Mouse (Mus musculus) ES-E14 (cell line): ENCODE results near the gene Fgf11. TPM values are rescaled to one million over a fixed set of nuclear protein-coding genes. Genes with fewer than 3 reads are reported as not detected.

ENCODE experiments used
- DNase-seq: peaks from one replicate; pipeline ENCODE4 v3.0.0-alpha.2; 2013; ENCODE audit warnings: low read depth, low spot score
- H3K27ac ChIP-seq: 2 replicates; pipeline ENCODE4 v1.5.1; 2012; ENCODE audit warnings: low read depth, mild to moderate bottlenecking, low read length, moderate library complexity, mixed read lengths; ENCODE audit not compliant: poor library complexity, insufficient read depth, severe bottlenecking
- H3K36me3 ChIP-seq: 2 replicates; pipeline ENCODE4 v1.6.1; 2012; ENCODE audit warnings: mild to moderate bottlenecking, low read length, moderate library complexity, mixed read lengths; ENCODE audit not compliant: control insufficient read depth, poor library complexity, insufficient read depth, severe bottlenecking
- H3K4me1 ChIP-seq, 2 experiments: fragments of 150-350 bp in 1 of 2; sonication (generic) in 1 of 2; 2 replicates each; pipeline ENCODE4 v1.6.1; 2012; ENCODE audit warnings: low read length in 2 of 2, mild to moderate bottlenecking in 1 of 2, mixed read lengths in 1 of 2; ENCODE audit not compliant: control insufficient read depth in 2 of 2, insufficient read depth in 2 of 2, poor library complexity in 1 of 2
- H3K4me3 ChIP-seq, 2 experiments: fragments of 150-350 bp in 1 of 2; sonication (generic) in 1 of 2; 2 replicates each; pipeline ENCODE4 v1.5.1; 2012; ENCODE audit warnings: low read length in 2 of 2, low read depth in 1 of 2, mild to moderate bottlenecking in 1 of 2, mixed read lengths in 1 of 2; ENCODE audit not compliant: insufficient read depth in 1 of 2, poor library complexity in 1 of 2, severe bottlenecking in 1 of 2
- H3K9ac ChIP-seq: 2 replicates; pipeline ENCODE4 v1.6.1; 2012; ENCODE audit warnings: low read depth, mild to moderate bottlenecking, low read length, mixed read lengths; ENCODE audit not compliant: poor library complexity, insufficient read depth, severe bottlenecking
- H3K9me3 ChIP-seq: fragments of 150-350 bp; sonication (generic); 2 replicates; pipeline ENCODE4 v1.6.1; 2012; ENCODE audit warnings: low read depth, mild to moderate bottlenecking, low read length; ENCODE audit not compliant: control insufficient read depth, insufficient read depth
- CHD2 ChIP-seq: IDR thresholded peaks from 2 replicates; pipeline ENCODE4 v1.6.1; 2014; ENCODE audit warnings: mild to moderate bottlenecking, low read depth, low read length, inconsistent platforms
- HCFC1 ChIP-seq: IDR thresholded peaks from 2 replicates; pipeline ENCODE4 v1.6.1; 2012; ENCODE audit warnings: low read length, inconsistent platforms, borderline replicate concordance; ENCODE audit not compliant: insufficient read depth
- MAFK ChIP-seq: IDR thresholded peaks from 2 replicates; pipeline ENCODE4 v1.6.1; 2014; ENCODE audit warnings: mild to moderate bottlenecking, low read depth, low read length, inconsistent platforms; ENCODE audit not compliant: insufficient read depth
- ZC3H11A ChIP-seq: IDR thresholded peaks from 2 replicates; pipeline ENCODE4 v1.6.1; 2012; ENCODE audit warnings: low read depth, mild to moderate bottlenecking, inconsistent platforms, low read length, borderline replicate concordance
- ZNF384 ChIP-seq: IDR thresholded peaks from 2 replicates; pipeline ENCODE4 v1.6.1; 2012; ENCODE audit warnings: low read depth, low read length, inconsistent platforms
- in situ Hi-C, 2 experiments: fragments of 600-800 bp; cut with MboI; formaldehyde crosslinking; loops; one replicate each; pipeline ENCODE4 v1.15.1; 2025; ENCODE audit warnings: low sequenced_read_pairs in 2 of 2, inconsistent platforms in 1 of 2; ENCODE audit not compliant: unreplicated experiment in 2 of 2
- total RNA-seq: library from RNA; depleted of rRNA; stranded (reverse); fragments of 300-350 nt; gene quantifications from 2 replicates; pipeline ENCODE4 v1.2.3, GENCODE M21; 2012

Gene Fgf11
- total RNA-seq, 1 experiment: 0.31 TPM

DNA sequence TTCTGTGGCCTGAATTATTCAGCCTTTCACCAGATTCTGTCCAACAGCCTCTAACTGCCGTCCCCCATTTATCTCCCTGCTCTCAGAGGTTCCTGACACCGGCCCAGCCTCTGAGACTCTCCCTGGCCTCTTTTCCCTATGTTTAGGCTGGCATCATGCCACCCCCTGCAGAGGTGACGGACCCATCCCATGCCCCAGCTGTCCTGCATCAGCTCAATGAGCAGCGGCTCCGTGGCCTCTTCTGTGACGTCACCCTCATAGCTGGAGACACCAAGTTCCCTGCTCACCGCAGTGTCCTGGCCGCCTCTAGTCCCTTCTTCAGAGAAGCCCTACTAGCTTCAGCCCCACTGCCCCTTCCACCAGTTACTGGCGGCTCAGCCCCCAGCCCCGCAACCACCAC is 25.9 kb downstream of the Fgf11 start:
- Histone ChIP-seq H3K4me3 (peak overlapping the region; percentile 32 to 36; a peak in 3 of 4 replicates), H3K9ac (no peak overlapping the region; the same call in 1 of the 2 replicates), H3K36me3 (no peaks in the 10 kb centered on the region), H3K27ac (no peak overlapping the region), H3K9me3 (no peaks in the 10 kb centered on the region), H3K4me1 (peaks cover 6 to 25% of the 10 kb centered on the region in 2 experiments; a peak in 2 of 4 replicates)
- in situ Hi-C loops: no loop called here
- DNase-seq: no peak
- no peak for TF ChIP-seq MAFK
- no peak for TF ChIP-seq HCFC1

DNA sequence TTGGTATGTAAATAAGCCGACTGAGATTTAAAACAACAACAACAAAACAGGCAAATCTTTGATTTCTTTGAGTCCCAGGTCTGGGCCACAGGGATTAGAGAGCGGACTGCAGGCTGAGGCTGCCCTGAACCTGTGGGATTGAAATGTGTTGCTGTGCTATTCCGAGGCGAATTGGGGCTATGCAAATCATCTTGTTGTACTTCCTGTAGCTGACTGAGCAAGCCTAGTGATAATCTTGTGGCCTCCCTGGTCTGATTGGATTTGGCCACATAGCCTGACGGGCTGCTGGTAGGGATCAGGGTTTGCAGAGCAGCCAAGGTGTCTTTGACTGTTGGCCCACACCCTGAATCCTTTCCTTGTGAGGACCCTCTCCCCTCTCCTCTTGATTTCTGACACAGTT is 26.7 kb downstream of the Fgf11 start:
- in situ Hi-C loops: no loop called here
- TF ChIP-seq CHD2 (no peak), HCFC1 (no peak)
- Histone ChIP-seq H3K4me1 (peaks cover 6 to 25% of the 10 kb centered on the region in 2 experiments; a peak in 2 of 4 replicates), H3K4me3 (no peak overlapping the region), H3K27ac (no peak overlapping the region), H3K9me3 (no peaks in the 10 kb centered on the region), H3K9ac (no peak overlapping the region), H3K36me3 (no peaks in the 10 kb centered on the region)
- DNase-seq: no peak

DNA sequence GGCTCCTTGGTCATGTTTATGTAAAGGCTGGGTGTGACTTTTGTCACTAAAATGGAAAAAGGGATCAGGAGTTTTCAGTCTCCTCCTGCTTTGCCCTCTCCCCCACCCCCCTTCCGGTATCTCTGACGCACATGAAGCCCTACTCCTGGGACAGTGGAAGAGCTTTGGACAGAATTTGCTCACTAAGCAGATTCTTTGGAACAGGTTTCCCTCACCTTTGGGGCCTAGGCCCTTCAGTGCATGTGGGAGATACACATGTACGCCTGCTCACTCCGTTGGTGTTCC is 34.1 kb downstream of the Fgf11 start:
- no peak overlapping the region for H3K4me3 ChIP-seq
- H3K9me3 ChIP-seq: no peaks in the 10 kb centered on the region
- no peak for DNase-seq
- peak; percentile 36; the same call in 1 of the 2 replicates for TF ChIP-seq MAFK
- TF ChIP-seq ZNF384: no peak
- TF ChIP-seq ZC3H11A: no peak
- H3K9ac ChIP-seq: no peak overlapping the region
- H3K36me3 ChIP-seq: no peaks in the 10 kb centered on the region
- in situ Hi-C loops: no loop called here
- peaks cover 0 to 11% of the 10 kb centered on the region in 2 experiments; a peak in 2 of 4 replicates for H3K4me1 ChIP-seq
- no peak overlapping the region for H3K27ac ChIP-seq

DNA sequence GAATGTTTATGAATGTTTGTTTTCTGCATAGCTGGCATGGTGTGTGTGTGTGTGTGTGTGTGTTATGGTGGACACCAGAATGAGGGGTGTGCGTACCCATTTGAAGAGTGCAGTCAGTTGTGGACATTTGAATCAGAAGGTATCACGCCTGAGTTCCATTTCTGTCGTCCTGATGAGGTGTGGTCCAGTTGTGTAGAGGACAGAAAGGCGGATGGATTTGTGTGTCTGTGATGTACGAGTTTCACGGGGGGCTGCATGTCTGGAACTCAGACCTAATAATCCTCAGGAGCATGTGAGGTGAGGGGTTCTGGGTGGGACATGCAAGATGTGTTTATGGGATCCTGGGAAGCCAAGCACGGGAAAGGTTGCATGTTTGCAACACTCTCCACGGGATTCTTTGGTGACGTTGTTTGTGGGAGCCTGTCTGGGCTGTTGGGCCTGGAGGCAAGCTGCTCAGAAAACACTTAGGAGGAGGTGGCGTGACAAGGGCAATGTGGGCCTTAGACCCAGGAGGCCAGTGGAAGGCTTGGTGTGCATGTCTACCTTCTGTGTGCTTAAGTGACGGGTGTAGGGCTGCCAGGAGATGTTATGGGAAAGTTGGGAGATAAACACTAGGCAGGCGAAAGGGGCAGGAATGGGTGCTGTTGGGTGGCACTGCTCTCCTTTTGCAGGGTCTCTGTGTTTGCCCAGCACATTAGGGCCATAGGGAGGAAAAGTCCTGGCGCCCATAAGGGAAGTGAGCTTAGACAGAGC is 34.6 kb downstream of the Fgf11 start:
- TF ChIP-seq ZNF384 (no peak), MAFK (no peak), CHD2 (no peak), ZC3H11A (no peak), HCFC1 (no peak)
- Histone ChIP-seq H3K9ac (no peak overlapping the region), H3K4me3 (peak overlapping the region; percentile 84 to 93), H3K36me3 (no peaks in the 10 kb centered on the region), H3K4me1 (peaks cover 0 to 11% of the 10 kb centered on the region in 2 experiments; a peak in 2 of 4 replicates), H3K27ac (no peak overlapping the region), H3K9me3 (no peaks in the 10 kb centered on the region)
- in situ Hi-C loops: no loop called here
- DNase-seq: no peak

DNA sequence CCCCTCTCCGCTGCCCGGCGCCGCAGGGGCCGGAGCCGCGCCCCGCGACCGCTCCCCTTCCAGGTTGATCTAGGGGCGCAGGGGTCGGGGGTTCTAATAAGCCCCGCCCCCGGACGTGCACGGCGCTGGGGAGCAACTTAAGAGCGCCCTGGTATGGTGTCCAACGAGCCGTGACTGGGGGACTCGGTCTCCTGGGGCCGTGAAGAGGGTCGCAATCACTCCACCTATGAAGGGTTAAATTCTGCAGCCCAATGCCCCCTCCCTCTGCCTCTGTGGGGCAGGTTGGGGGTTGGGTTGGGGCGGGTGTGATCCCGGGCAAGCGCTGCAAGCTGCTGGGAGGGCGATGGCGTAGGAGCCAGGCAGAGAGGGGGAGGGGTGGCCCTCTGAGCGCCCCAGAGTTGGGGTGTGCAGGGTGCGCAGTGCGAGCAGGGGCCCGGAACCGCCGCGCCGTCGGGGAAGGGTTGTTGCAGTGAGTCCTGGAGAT is 35.5 kb downstream of the Fgf11 start:
- no peak for DNase-seq
- in situ Hi-C loops: no loop called here
- Histone ChIP-seq H3K9me3 (no peaks in the 10 kb centered on the region), H3K27ac (no peak overlapping the region), H3K4me3 (peak overlapping the region; percentile 84 to 93), H3K9ac (peak overlapping the region; percentile 77), H3K4me1 (peaks cover 0 to 11% of the 10 kb centered on the region in 2 experiments; a peak in 2 of 4 replicates), H3K36me3 (no peaks in the 10 kb centered on the region)
- TF ChIP-seq MAFK (no peak), ZNF384 (no peak)
